Mouse (Mus musculus) ES-E14 (cell line): ENCODE measurements around the gene Arhgap28.

Source experiments
- CHD2 ChIP-seq: IDR thresholded peaks from 2 replicates; pipeline ENCODE4 v1.6.1; 2014; ENCODE audit warnings: mild to moderate bottlenecking, low read depth, low read length, inconsistent platforms
- HCFC1 ChIP-seq: IDR thresholded peaks from 2 replicates; pipeline ENCODE4 v1.6.1; 2012; ENCODE audit warnings: low read length, inconsistent platforms, borderline replicate concordance; ENCODE audit not compliant: insufficient read depth

GRCm38 (mm10) chr17:67979248-67979647 is 24.7 kb downstream of the Arhgap28 start:
- TF ChIP-seq HCFC1 (no peak), CHD2 (no peak)
